Mouse (Mus musculus) ES-CJ7 (cell line): ENCODE measurements around the gene Paqr7.
A peak's percentile ranks its signal among the peaks of the same experiment; 100 is the strongest.

ENCODE experiments used
- DNase-seq: peaks from one replicate; pipeline ENCODE4 v3.0.0; 2011; ENCODE audit warnings: low read depth, low spot score

Paqr7 gene

GRCm38 (mm10) chr4:134496595-134497210 is at the start of gene Paqr7:
Paqr7 (plus strand) TSS chr4:134496697.
- no peak for DNase-seq

- no peak for DNase-seq
These were observed 48.5 kb upstream of the Paqr7 start for GRCm38 (mm10) chr4:134447966-134448365.

- DNase-seq, result peak; percentile 75
These were observed 46.7 kb upstream of the Paqr7 start for GRCm38 (mm10) chr4:134449595-134450391.

GRCm38 (mm10) chr4:134450392-134451195 is 45.9 kb upstream of the Paqr7 start:
- no peak for DNase-seq

GRCm38 (mm10) chr4:134451484-134451883 is 45.0 kb upstream of the Paqr7 start:
- no peak for DNase-seq

- peak; percentile 83 for DNase-seq
These were observed 42.7 kb upstream of the Paqr7 start for GRCm38 (mm10) chr4:134453619-134454400.

GRCm38 (mm10) chr4:134455310-134455709 is 41.2 kb upstream of the Paqr7 start:
- no peak for DNase-seq

GRCm38 (mm10) chr4:134457130-134457825 is 39.2 kb upstream of the Paqr7 start:
- peak; percentile 83 for DNase-seq

- DNase-seq, result no peak
These were observed 37.6 kb upstream of the Paqr7 start for GRCm38 (mm10) chr4:134458856-134459255.

- no peak for DNase-seq
These were observed 36.2 kb upstream of the Paqr7 start for GRCm38 (mm10) chr4:134460277-134460676.

- no peak for DNase-seq
These were observed 35.2 kb upstream of the Paqr7 start for GRCm38 (mm10) chr4:134461252-134461651.

GRCm38 (mm10) chr4:134465789-134466188 is 30.7 kb upstream of the Paqr7 start:
- DNase-seq, result no peak

- DNase-seq, result no peak
These were observed 29.9 kb upstream of the Paqr7 start for GRCm38 (mm10) chr4:134466381-134467262.

- peak; percentile 91 for DNase-seq
These were observed 28.9 kb upstream of the Paqr7 start for GRCm38 (mm10) chr4:134467435-134468214.

- DNase-seq, result peak; percentile 98
These were observed 28.3 kb upstream of the Paqr7 start, which contains the start of gene Stmn1 for GRCm38 (mm10) chr4:134468215-134468575. Stmn1 (plus strand) TSS chr4:134468320.

GRCm38 (mm10) chr4:134468578-134469266 is 27.8 kb upstream of the Paqr7 start:
- DNase-seq, result peak; percentile 94

GRCm38 (mm10) chr4:134469341-134469796 is 27.1 kb upstream of the Paqr7 start:
- DNase-seq, result peak; percentile 41

GRCm38 (mm10) chr4:134469985-134470384 is 26.5 kb upstream of the Paqr7 start:
- DNase-seq, result no peak
